Mouse (Mus musculus) cerebellum, adult 11 months (tissue): ENCODE measurements around the gene Cnbp.

Source experiments
- DNase-seq: peaks from one replicate; pipeline ENCODE4 v3.0.0; 2022

Gene Cnbp

GRCm38 (mm10) chr6:87804036-87804435, 46.9 kb downstream of the Cnbp start:
- DNase-seq = no peak

DNA sequence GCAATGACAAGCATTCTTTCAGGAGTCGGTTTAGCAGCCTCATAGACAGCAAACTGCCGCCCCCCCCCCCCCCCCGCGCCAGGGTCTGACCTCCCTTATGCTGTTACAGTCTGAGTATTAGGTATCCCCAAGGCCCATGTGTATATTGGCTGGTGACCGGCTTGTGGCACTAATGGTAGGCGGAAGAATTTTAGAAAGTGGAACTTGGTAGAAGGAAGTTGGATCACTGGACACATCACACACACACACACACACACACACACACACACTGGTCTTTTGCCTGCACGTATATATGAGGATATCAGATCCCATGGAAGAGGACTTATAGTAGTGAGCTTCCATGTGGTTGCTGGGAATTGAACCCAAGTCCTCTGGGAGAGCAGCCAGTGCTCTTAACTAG, 48.4 kb downstream of the Cnbp start:
- DNase-seq = no peak

DNA sequence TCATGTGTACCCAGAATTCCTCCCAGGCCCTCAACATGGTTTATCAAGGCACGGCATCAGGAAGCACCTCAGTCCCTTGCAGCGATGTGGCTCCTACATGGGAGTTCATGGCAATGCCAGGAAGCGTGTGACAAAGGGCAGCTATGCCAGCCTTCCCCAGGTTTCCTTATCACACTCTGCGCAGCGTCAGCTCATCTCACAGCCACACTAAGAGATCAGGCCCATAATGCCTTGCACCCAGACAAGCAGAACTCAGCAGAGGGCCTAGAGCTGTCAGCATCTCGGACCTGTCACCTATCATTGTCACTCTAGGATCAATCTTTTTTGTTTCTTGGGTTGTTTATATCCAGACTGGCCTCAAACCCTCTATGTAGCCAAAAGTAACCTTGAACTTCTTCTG, 51.3 kb downstream of the Cnbp start:
- no peak for DNase-seq

DNA sequence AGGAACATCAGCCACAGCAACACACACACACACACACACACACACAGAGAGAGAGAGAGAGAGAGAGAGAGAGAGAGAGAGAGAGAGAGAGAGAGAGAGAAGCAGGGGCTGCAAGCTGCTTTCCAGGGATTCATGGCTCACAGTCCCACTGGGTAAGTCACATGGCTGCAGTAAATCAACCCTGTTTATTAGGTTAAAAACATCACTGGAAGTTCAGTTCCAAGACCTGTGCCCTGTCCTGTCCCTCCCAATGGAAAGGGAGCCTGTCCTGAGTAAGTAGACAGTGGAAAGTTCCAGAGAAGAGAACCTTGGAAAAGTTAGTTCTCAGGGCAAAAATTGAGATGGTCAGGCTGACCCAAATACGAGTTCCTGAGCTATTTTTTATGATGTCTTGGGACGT, 53.6 kb downstream of the Cnbp start:
- DNase-seq = no peak

- DNase-seq = no peak
These were observed 54.5 kb downstream of the Cnbp start for GRCm38 (mm10) chr6:87796251-87796880.

DNA sequence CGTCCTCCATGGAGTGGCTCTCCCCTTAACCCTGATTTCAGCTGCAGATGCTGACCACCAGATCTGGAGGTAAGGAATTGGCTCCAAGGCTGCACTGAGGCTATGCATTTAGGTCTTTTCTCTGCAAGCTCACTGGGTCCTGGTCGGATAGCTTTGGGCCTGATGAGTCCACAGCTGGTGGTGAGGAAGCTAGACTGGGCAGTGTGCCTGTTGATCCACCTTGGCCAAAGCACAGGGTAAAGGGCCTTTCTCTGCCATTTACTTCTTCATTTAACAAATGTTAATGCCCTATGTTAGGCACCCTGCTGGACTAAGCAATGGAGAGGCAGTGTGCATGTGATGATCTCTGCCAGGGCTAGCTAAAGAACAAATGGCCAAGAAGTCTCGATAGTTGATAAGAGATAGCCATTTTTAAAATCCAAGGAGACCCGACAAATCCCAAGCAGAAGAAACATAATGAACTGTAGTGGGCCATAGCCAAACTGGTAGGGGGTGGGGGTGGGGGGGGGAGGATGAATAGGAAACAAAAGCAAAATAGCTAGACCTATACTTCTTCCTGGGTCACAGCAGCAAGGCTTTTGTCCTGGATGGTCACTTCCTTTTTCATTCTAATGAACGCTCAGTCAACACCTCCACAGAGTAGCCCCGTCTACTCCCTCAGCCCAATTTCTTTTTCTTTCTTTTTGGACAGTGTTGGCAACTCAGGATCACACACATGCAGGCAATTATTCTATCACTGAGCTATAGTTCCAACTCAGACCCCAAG, 55.3 kb downstream of the Cnbp start:
- peak; percentile 61 for DNase-seq

DNA sequence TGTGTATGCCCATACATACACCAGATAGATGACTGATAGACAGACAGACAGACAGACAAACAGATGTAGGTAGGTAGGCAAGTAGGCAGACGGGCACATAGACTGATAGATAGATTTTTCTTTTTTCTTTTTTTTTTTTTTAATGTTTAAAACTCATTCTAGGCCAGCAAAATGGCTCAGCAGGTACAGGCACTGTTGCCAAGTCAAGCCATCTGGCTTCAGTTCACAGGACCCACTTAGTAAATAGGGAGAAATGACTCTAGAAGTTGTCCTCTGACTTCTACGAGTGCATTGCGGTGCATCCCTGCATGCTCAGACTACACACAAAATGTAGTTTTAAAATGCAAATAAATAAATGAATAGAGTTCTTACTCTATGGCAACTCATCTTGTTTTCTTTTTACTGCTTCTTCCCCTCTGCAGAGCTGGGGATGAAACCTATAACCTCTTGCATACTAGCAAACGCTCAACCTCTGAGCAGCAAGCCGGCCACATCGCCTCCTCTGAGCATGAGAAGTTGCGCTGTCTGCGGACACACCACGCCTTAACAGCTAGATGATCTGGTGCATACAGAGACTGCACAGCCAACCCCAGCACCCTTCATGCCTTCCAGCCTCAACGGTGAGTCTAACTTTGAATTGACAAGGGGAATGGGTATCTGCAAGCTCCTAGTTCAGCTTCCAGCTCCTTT, 56.9 kb downstream of the Cnbp start:
- DNase-seq = peak; percentile 77
